Mouse (Mus musculus) E14TG2a.4 (cell line): ENCODE measurements around the gene Aifm2.

Source experiments
- CTCF ChIP-seq: conservative IDR thresholded peaks from 2 replicates; pipeline ENCODE4 v1.5.1; 2014; ENCODE audit warnings: low read length
- NANOG ChIP-seq: IDR thresholded peaks from 2 replicates; pipeline ENCODE4 v1.6.1; 2014; ENCODE audit warnings: borderline replicate concordance, low read length, mixed read lengths
- POU5F1 ChIP-seq: IDR thresholded peaks from 2 replicates; pipeline ENCODE4 v1.6.1; 2014; ENCODE audit warnings: low read length, borderline replicate concordance

DNA sequence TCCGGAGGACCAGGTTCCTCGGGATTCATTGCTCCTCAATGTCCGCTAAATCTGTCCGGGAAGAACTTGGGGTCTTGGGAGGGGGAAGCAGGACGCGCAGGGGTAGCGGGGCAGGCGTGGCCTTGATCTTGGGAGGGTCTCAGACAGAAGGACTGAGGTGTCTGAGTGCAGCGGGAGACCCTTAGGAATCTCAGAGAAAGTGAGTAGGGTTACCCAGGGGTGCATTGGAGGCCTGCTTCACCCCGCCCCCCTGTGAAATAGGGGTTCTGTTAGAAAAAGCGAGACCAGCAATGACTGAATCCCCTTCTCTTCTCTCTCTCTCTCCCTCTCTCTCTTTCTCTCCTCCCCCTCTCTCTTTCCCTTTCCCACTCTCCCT lies 387 bp downstream of the Aifm2 start:
- TF ChIP-seq CTCF (no peak), POU5F1 (no peak), NANOG (no peak)
